Mouse (Mus musculus): ENCODE measurements at regions not wholly inside any gene's neighbourhood (a gene's known extent, or its start where the extent isn't known, plus 50 kb on each side); places are given as distances from the start of the nearest gene placed in this dataset.
A peak's percentile ranks its signal among the peaks of the same experiment; 100 is the strongest.

- DNase-seq (ENCODE audit: low read depth, low spot score): peak; percentile 39
These were observed 237.6 kb upstream of the Stt3b start for GRCm38 (mm10) chr9:115547625-115548325.

- DNase-seq (ENCODE audit: low read depth, low spot score): peak; percentile 28
These were observed 238.6 kb upstream of the Stt3b start for GRCm38 (mm10) chr9:115548722-115549349.

- no peak for DNase-seq (ENCODE audit: low read depth, low spot score)
These were observed 240.9 kb upstream of the Stt3b start for GRCm38 (mm10) chr9:115551080-115551479.

- no peak for DNase-seq (ENCODE audit: low read depth, low spot score)
These were observed 241.3 kb upstream of the Stt3b start for GRCm38 (mm10) chr9:115551501-115551900.

- DNase-seq (ENCODE audit: low read depth, low spot score): no peak
These were observed 247.9 kb upstream of the Stt3b start for GRCm38 (mm10) chr9:115558131-115558530.

- no peak for DNase-seq (ENCODE audit: low read depth, low spot score)
These were observed 249.3 kb upstream of the Stt3b start for GRCm38 (mm10) chr9:115559521-115559920.

GRCm38 (mm10) chr9:115561207-115561606 lies 251.0 kb upstream of the Stt3b start:
- no peak for DNase-seq (ENCODE audit: low read depth, low spot score)

- no peak for DNase-seq (ENCODE audit: low read depth, low spot score)
These were observed 252.6 kb upstream of the Stt3b start for GRCm38 (mm10) chr9:115562783-115563182.

- no peak for DNase-seq (ENCODE audit: low read depth, low spot score)
These were observed 254.1 kb upstream of the Stt3b start for GRCm38 (mm10) chr9:115564366-115564765.

- DNase-seq (ENCODE audit: low read depth, low spot score): peak; percentile 42
These were observed 258.6 kb upstream of the Stt3b start for GRCm38 (mm10) chr9:115568693-115569334.

GRCm38 (mm10) chr9:115570998-115571397 lies 260.8 kb upstream of the Stt3b start:
- no peak for DNase-seq (ENCODE audit: low read depth, low spot score)

GRCm38 (mm10) chr9:115581116-115581515 lies 270.9 kb upstream of the Stt3b start:
- DNase-seq (ENCODE audit: low read depth, low spot score): no peak

- DNase-seq (ENCODE audit: low read depth, low spot score): no peak
These were observed 273.3 kb upstream of the Stt3b start for GRCm38 (mm10) chr9:115583548-115583947.

- DNase-seq (ENCODE audit: low read depth, low spot score): no peak
These were observed 274.7 kb upstream of the Stt3b start for GRCm38 (mm10) chr9:115584874-115585273.

- peak; percentile 50 for DNase-seq (ENCODE audit: low read depth, low spot score)
These were observed 282.2 kb upstream of the Stt3b start for GRCm38 (mm10) chr9:115592466-115592865.

- no peak for DNase-seq (ENCODE audit: low read depth, low spot score)
These were observed 290.0 kb upstream of the Stt3b start for GRCm38 (mm10) chr9:115600228-115600627.

- DNase-seq (ENCODE audit: low read depth, low spot score): peak; percentile 55
These were observed 290.6 kb upstream of the Stt3b start for GRCm38 (mm10) chr9:115600826-115601225.

GRCm38 (mm10) chr9:115602772-115603171 lies 292.6 kb upstream of the Stt3b start:
- DNase-seq (ENCODE audit: low read depth, low spot score): no peak

GRCm38 (mm10) chr9:115604450-115604849 lies 294.2 kb upstream of the Stt3b start:
- DNase-seq (ENCODE audit: low read depth, low spot score): no peak

GRCm38 (mm10) chr9:115604968-115605682 lies 294.9 kb upstream of the Stt3b start:
- DNase-seq (ENCODE audit: low read depth, low spot score): no peak

- DNase-seq (ENCODE audit: low read depth, low spot score): no peak
These were observed 297.7 kb upstream of the Stt3b start for GRCm38 (mm10) chr9:115607961-115608360.

GRCm38 (mm10) chr9:115608377-115608776 lies 298.2 kb upstream of the Stt3b start:
- DNase-seq (ENCODE audit: low read depth, low spot score): no peak

Measured in ZHBTc4 (cell line).